Mouse (Mus musculus) cerebellum, adult 2 months (tissue): ENCODE data around the gene Cdkn2a.

ENCODE experiments used
- CTCF ChIP-seq: fragments of 200-500 bp; IDR thresholded peaks from 2 replicates; pipeline ENCODE4 v1.5.1; 2011; ENCODE audit warnings: low read depth, mild to moderate bottlenecking, control low read depth, low read length, moderate library complexity, borderline replicate concordance; ENCODE audit not compliant: insufficient read depth
- POLR2A ChIP-seq: fragments of 200-500 bp; IDR thresholded peaks from 2 replicates; pipeline ENCODE4 v1.6.1; 2011; ENCODE audit warnings: low read length, control low read depth, borderline replicate concordance; ENCODE audit not compliant: insufficient read depth

GRCm38 (mm10) chr4:89286566-89286965 lies 7.9 kb downstream of the Cdkn2a start:
- no peak for TF ChIP-seq CTCF
- TF ChIP-seq POLR2A = no peak
